In the genomic region with DNA sequence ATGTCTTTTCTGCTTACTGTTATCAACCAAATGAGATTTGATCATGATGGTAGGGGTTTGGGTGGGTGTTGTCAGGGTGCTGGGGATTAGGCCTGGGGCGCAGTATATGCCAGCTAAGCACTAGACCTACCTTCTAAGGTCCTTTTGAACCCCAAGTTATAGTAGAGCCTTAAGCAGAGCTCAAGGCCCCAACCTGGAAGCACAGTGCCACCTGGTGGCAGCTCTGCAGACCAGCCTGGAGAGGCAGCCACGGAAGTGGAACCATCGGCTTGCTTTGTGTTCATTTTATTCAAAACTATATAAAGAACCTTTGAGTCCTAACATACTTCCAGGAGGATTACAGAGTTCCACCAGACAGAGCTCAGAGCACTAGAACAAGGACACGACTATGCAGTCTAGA, we compare ENCODE assay signal across 8 mouse cellular contexts. TPM values are rescaled to one million over a fixed set of nuclear protein-coding genes. Genes with fewer than 3 reads are reported as not detected.
DNase-seq lines count a peak whose midpoint lies in the region; ATAC-seq and TF ChIP-seq lines count a peak whose summit lies in the region.

No protein-coding gene starts in this region.

- DNase-seq in kidney, adult 11 months: peak; percentile 15
- DNase-seq in G1E (ENCODE audit: low spot score): peak; percentile 43
- DNase-seq in c-Kit-negative CD71-positive TER-119-positive erythroid progenitor cells, embryonic 14.5 days (ENCODE audit: low read depth, low spot score): peak; percentile 52
- DNase-seq in heart, postnatal 0 days (ENCODE audit: low spot score): peak; percentile 16
- DNase-seq in left cerebral cortex, postnatal 25 days (ENCODE audit: low spot score in 2 of 2): peak; percentile 30 to 43
- DNase-seq in naive thymus-derived CD4-positive, alpha-beta T cell, adult 2 months (ENCODE audit: low read depth): peak; percentile 91
- DNase-seq in thymus, postnatal 25 days: peak; percentile 70

- H3K4me2 ChIP-seq in kidney, embryonic 15.5 days: no peak overlapping the region
- H3K4me2 ChIP-seq in heart, postnatal 0 days (ENCODE audit: low read depth, low read length): no peak overlapping the region

- no peak overlapping the region for H3K4me3 ChIP-seq in kidney, embryonic 15.5 days (replicated peaks)
- H3K4me3 ChIP-seq in G1E (ENCODE audit: low read depth, low read length): no peak overlapping the region
- H3K4me3 ChIP-seq in heart, postnatal 0 days (ENCODE audit: low read depth, low read length): no peak overlapping the region

- 31% methylated on average over 4 of the region's 4 CpGs for WGBS in kidney, embryonic 15.5 days
- 39% methylated on average over 4 of the region's 4 CpGs for WGBS in heart, postnatal 0 days

- H3K36me3 ChIP-seq in kidney, embryonic 15.5 days: peaks cover 26% of the 10 kb centered on the region
- peaks cover 27% of the 10 kb centered on the region for H3K36me3 ChIP-seq in G1E (replicated peaks)
- H3K36me3 ChIP-seq in heart, postnatal 0 days (replicated peaks; ENCODE audit: control insufficient read depth, insufficient read depth, low read length): peaks cover 31% of the 10 kb centered on the region

- no peak overlapping the region for H3K27ac ChIP-seq in kidney, embryonic 15.5 days
- H3K27ac ChIP-seq in heart, postnatal 0 days (ENCODE audit: low read depth): no peak overlapping the region

- H3K9ac ChIP-seq in kidney, embryonic 15.5 days: no peak overlapping the region
- no peak overlapping the region for H3K9ac ChIP-seq in heart, postnatal 0 days (replicated peaks; ENCODE audit: low read depth, low read length)

- H3K9me3 ChIP-seq in kidney, embryonic 15.5 days (replicated peaks): no peaks in the 10 kb centered on the region
- H3K9me3 ChIP-seq in G1E (replicated peaks): no peaks in the 10 kb centered on the region
- H3K9me3 ChIP-seq in heart, postnatal 0 days (replicated peaks; ENCODE audit: control insufficient read depth, low read length): no peaks in the 10 kb centered on the region

- no peaks in the 10 kb centered on the region for H3K4me1 ChIP-seq in kidney, embryonic 15.5 days
- H3K4me1 ChIP-seq in G1E (ENCODE audit: insufficient read depth, low read depth, low read length): no peaks in the 10 kb centered on the region
- H3K4me1 ChIP-seq in heart, postnatal 0 days (ENCODE audit: control insufficient read depth, insufficient read depth): no peaks in the 10 kb centered on the region

- TF ChIP-seq CTCF in G1E (IDR thresholded peaks at IDR 0.05; ENCODE audit: low read depth, low read length): peak; percentile 83
- TF ChIP-seq CTCF in heart, postnatal 0 days (IDR thresholded peaks at IDR 0.05; ENCODE audit: low read depth): peak; percentile 88

- no peak for TF ChIP-seq EP300 in heart, postnatal 0 days (IDR thresholded peaks at IDR 0.05; ENCODE audit: low read depth)

- intact Hi-C loops in left cerebral cortex, postnatal 25 days (cut with DNase I): loop anchor here (1.0 kb wide), 2 partner anchors 29 to 53 kb away; no protein-coding TSS in a partner anchor

- no peaks in the 10 kb centered on the region for H3K27me3 ChIP-seq in kidney, embryonic 15.5 days
- H3K27me3 ChIP-seq in G1E (ENCODE audit: insufficient read depth, low read length): no peaks in the 10 kb centered on the region
- H3K27me3 ChIP-seq in heart, postnatal 0 days (ENCODE audit: control insufficient read depth, insufficient read depth, low read length): no peaks in the 10 kb centered on the region

- no peak; the same call in 1 of the 2 replicates for ATAC-seq in kidney, embryonic 15.5 days (replicated peaks; ENCODE audit: low FRiP score)
- ATAC-seq in G1E (ENCODE audit: extremely low read depth, insufficient number of reproducible peaks, low FRiP score, poor library complexity, severe bottlenecking): no peak
- ATAC-seq in heart, postnatal 0 days (ENCODE audit: insufficient read depth, low read depth): no peak

RNA-seq across cellular contexts. Expression of a gene that starts 13.6 kb away (rescaled TPM):
- 3.1 and 3.5 TPM in 2 replicates for polyA plus RNA-seq in kidney, embryonic 15.5 days (2015; fragmentation: Nextera tagmentation; extraction: Ambion mirVana)
- not detected in 2 replicates for total RNA-seq in G1E (2014; fragmentation: Nextera tagmentation)
- not detected in 2 replicates for total RNA-seq in G1E (2017)
- 0.43 TPM in 1 of 2 replicates, not detected in the other for polyA plus RNA-seq in G1E (2012)
- total RNA-seq in heart, postnatal 0 days (2014; rRNA removed; ENCODE audit: low replicate concordance): 0.15 TPM in 1 of 2 replicates, not detected in the other
- 0.14 and 0.16 TPM in 2 replicates for polyA plus RNA-seq in heart, postnatal 0 days (2015; fragmentation: Nextera tagmentation; extraction: Ambion mirVana)
- total RNA-seq in left cerebral cortex, postnatal 25 days (2021): 1 to 10 TPM in 1 of 2 experiments, under 1 TPM in 1; 0.46 to 1.2 TPM

RNA-seq across cellular contexts. Expression of a gene that starts 22.0 kb away (rescaled TPM):
- polyA plus RNA-seq in kidney, embryonic 15.5 days (2015; fragmentation: Nextera tagmentation; extraction: Ambion mirVana): 12.6 and 15.5 TPM in 2 replicates
- total RNA-seq in G1E (2014; fragmentation: Nextera tagmentation) (10.6 and 13.2 TPM in 2 replicates), G1E (2017) (7.8 and 8.6 TPM in 2 replicates)
- 20.1 and 26.2 TPM in 2 replicates for polyA plus RNA-seq in G1E (2012)
- 10.4 and 13.7 TPM in 2 replicates for total RNA-seq in heart, postnatal 0 days (2014; rRNA removed; ENCODE audit: low replicate concordance)
- polyA plus RNA-seq in heart, postnatal 0 days (2015; fragmentation: Nextera tagmentation; extraction: Ambion mirVana): 7.1 and 7.7 TPM in 2 replicates
- 10 to 100 TPM; 24.6 to 30.5 TPM for total RNA-seq in left cerebral cortex, postnatal 25 days (2021)

RNA-seq across cellular contexts. Expression of a gene that starts 58.5 kb away (rescaled TPM):
- 257 and 267 TPM in 2 replicates for polyA plus RNA-seq in kidney, embryonic 15.5 days (2015; fragmentation: Nextera tagmentation; extraction: Ambion mirVana)
- total RNA-seq in G1E (2014; fragmentation: Nextera tagmentation): 565 and 602 TPM in 2 replicates
- total RNA-seq in G1E (2017): 76.2 and 98.8 TPM in 2 replicates
- 612 and 700 TPM in 2 replicates for polyA plus RNA-seq in G1E (2012)
- total RNA-seq in heart, postnatal 0 days (2014; rRNA removed; ENCODE audit: low replicate concordance): 18.6 and 22.6 TPM in 2 replicates
- polyA plus RNA-seq in heart, postnatal 0 days (2015; fragmentation: Nextera tagmentation; extraction: Ambion mirVana): 85.0 and 99.6 TPM in 2 replicates
- 100 to 1,000 TPM; 122 to 124 TPM for total RNA-seq in left cerebral cortex, postnatal 25 days (2021)

Comparison
In these comparisons a context has a peak if more than half of its experiments do, and no peak if none do; other contexts are left out.
1. DNase-seq: peak in every context shown above with its lines; median percentile 91 in naive thymus-derived CD4-positive, alpha-beta T cell, adult 2 months; 70 in thymus, postnatal 25 days; 52 in c-Kit-negative CD71-positive TER-119-positive erythroid progenitor cells, embryonic 14.5 days; 43 in G1E; 36 in left cerebral cortex, postnatal 25 days; 16 in heart, postnatal 0 days; 15 in kidney, adult 11 months.